Mouse (Mus musculus): ENCODE results near the gene Myo3b. TPM values are rescaled to one million over a fixed set of nuclear protein-coding genes. Genes with fewer than 3 reads are reported as not detected.

Gene Myo3b
- polyA plus RNA-seq, 1 experiment from 2014 or later = 0.30 TPM

GRCm38 (mm10) chr2:70053803-70054202, 14.9 kb downstream of the Myo3b start:
- Histone ChIP-seq H3K36me3 (ENCODE audit: control insufficient read depth, insufficient read depth, low read length) (no peaks in the 10 kb centered on the region), H3K4me1 (replicated peaks; ENCODE audit: control insufficient read depth, insufficient read depth, low read length) (no peaks in the 10 kb centered on the region), H3K27me3 (replicated peaks; ENCODE audit: control insufficient read depth, insufficient read depth, low read length) (no peaks in the 10 kb centered on the region), H3K27ac (ENCODE audit: low read depth) (no peak overlapping the region), H3K9ac (ENCODE audit: low read length) (no peak overlapping the region), H3K4me3 (ENCODE audit: low read depth, low read length) (no peak overlapping the region), H3K4me2 (ENCODE audit: low read length) (no peak overlapping the region), H3K9me3 (ENCODE audit: control insufficient read depth, low read length) (no peaks in the 10 kb centered on the region)
- ATAC-seq (replicated peaks; ENCODE audit: low FRiP score, low TSS enrichment, low read depth) (no peak), DNase-seq (ENCODE audit: low spot score) (no peak)
- WGBS = 84% methylated on average over 9 of the region's 9 CpGs

DNA sequence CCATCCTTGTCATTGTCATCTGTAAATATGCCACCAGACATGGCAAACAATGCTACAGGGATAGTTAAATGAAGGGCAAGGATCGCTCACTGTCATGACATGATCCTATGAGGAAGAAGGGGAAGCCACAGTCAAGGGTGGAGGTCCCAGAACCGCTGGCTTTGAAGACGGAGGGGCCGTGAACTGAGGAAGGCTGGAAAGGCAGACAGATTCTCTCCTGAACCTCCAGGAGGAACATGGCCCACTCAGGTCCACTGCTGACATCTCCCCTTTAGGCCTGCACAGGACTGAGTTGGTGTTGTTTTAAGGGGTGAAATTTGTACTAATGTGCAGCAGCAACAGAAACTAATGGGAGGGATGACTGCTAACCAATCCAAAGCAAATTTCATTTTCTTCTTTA, 19.3 kb downstream of the Myo3b start:
- no peak overlapping the region for H3K9ac ChIP-seq (ENCODE audit: low read length)
- WGBS = 87% methylated on average over 4 of the region's 4 CpGs
- no peaks in the 10 kb centered on the region for H3K4me1 ChIP-seq (replicated peaks; ENCODE audit: control insufficient read depth, insufficient read depth, low read length)
- H3K27me3 ChIP-seq (replicated peaks; ENCODE audit: control insufficient read depth, insufficient read depth, low read length) = no peaks in the 10 kb centered on the region
- ATAC-seq (replicated peaks; ENCODE audit: low FRiP score, low TSS enrichment, low read depth) (no peak), DNase-seq (ENCODE audit: low spot score) (no peak)
- no peak overlapping the region for H3K4me3 ChIP-seq (ENCODE audit: low read depth, low read length)
- no peak overlapping the region for H3K27ac ChIP-seq (ENCODE audit: low read depth)
- no peak overlapping the region for H3K4me2 ChIP-seq (ENCODE audit: low read length)
- no peaks in the 10 kb centered on the region for H3K9me3 ChIP-seq (ENCODE audit: control insufficient read depth, low read length)
- H3K36me3 ChIP-seq (ENCODE audit: control insufficient read depth, insufficient read depth, low read length) = no peaks in the 10 kb centered on the region

DNA sequence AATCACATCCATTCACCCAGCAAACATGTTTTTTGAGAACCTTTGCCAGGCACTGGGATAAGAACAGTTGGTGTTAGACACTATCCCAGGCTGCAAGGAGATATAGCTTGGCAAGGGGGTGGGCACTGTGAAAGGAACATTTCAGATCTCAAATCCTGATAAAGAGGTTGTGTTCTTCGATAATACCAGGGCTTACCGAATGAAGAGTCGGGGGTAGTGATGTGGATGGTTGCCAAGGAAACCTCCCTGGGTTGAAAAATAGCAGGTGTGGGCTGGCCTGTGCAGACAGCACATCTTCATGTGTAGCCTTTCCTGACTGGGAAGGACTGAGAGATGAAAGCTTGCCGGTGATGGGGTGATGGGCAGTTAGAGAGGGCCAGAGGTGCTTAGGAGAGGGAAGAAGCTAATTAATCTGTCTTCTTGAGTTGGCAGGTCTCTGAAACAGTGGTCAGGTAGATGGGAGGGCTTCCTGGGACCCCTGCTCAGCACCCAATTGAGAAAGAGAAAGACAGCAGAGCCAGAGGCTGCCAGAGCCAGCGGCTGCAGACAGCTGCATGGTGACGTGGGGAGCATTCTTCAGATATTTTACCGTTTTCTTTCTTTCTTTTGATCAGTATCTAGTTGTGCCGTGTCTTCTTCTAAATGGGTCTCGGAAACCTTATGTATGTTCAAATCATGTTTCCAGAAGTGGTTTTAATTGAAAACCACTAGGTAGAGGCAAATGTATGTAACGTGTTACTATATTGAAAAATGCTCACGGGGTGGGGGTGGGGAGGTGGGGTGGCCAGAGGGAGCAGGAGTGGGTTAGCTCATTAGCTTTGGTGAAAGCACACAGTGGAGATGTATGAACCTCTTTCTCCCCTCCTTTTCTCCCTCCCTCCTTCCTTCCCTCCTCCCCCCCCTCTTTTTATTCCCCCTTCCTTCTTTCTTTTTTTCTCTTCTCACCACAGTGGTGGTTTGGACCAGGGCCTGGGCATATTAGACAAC, 21.7 kb downstream of the Myo3b start:
- Histone ChIP-seq H3K4me2 (ENCODE audit: low read length) (no peak overlapping the region), H3K4me3 (ENCODE audit: low read depth, low read length) (no peak overlapping the region), H3K27me3 (replicated peaks; ENCODE audit: control insufficient read depth, insufficient read depth, low read length) (no peaks in the 10 kb centered on the region), H3K9me3 (ENCODE audit: control insufficient read depth, low read length) (no peaks in the 10 kb centered on the region), H3K4me1 (replicated peaks; ENCODE audit: control insufficient read depth, insufficient read depth, low read length) (no peaks in the 10 kb centered on the region), H3K27ac (ENCODE audit: low read depth) (no peak overlapping the region), H3K9ac (ENCODE audit: low read length) (no peak overlapping the region), H3K36me3 (ENCODE audit: control insufficient read depth, insufficient read depth, low read length) (no peaks in the 10 kb centered on the region)
- 42% methylated on average over 11 of the region's 11 CpGs for WGBS
- DNase-seq (ENCODE audit: low spot score) (no peak), ATAC-seq (replicated peaks; ENCODE audit: low FRiP score, low TSS enrichment, low read depth) (no peak)

- ATAC-seq (replicated peaks; ENCODE audit: low FRiP score, low TSS enrichment, low read depth) = no peak
- Histone ChIP-seq H3K36me3 (ENCODE audit: control insufficient read depth, insufficient read depth, low read length) (no peaks in the 10 kb centered on the region), H3K9ac (ENCODE audit: low read length) (no peak overlapping the region), H3K4me1 (replicated peaks; ENCODE audit: control insufficient read depth, insufficient read depth, low read length) (no peaks in the 10 kb centered on the region), H3K9me3 (ENCODE audit: control insufficient read depth, low read length) (no peaks in the 10 kb centered on the region), H3K27me3 (replicated peaks; ENCODE audit: control insufficient read depth, insufficient read depth, low read length) (no peaks in the 10 kb centered on the region), H3K4me3 (ENCODE audit: low read depth, low read length) (no peak overlapping the region), H3K4me2 (ENCODE audit: low read length) (no peak overlapping the region), H3K27ac (ENCODE audit: low read depth) (no peak overlapping the region)
- 89% methylated on average over 6 of the region's 6 CpGs for WGBS
- DNase-seq (ENCODE audit: low spot score) = no peak
These were observed 26.2 kb downstream of the Myo3b start for GRCm38 (mm10) chr2:70065116-70065515.

DNA sequence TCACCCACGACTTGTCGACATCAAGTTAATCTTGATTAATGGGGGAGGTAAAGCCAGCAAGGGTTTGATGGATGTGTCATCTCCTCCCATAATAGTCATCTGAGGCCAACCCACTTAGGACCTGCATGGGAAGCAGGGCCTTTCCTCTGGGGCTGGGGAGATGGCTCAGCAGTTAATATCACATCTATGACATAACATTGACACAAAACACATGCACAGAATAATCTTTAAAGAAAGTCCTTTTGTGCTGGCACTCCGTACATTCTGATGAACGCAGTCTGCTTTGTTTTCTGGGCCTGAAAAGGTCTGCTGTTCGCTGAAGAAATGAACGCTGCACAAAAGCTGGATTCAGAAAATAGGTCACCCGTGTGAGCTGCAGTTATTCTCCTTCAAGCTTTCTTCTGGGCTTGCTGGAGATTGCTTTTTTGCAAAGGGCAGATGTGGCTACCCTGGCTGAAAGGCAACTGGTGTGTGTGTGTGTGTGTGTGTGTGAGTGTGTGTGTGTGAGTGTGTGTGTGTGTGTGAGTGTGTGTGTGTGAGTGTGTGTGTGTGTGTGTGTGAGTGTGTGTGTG, 26.9 kb downstream of the Myo3b start:
- no peak for DNase-seq (ENCODE audit: low spot score)
- H3K4me3 ChIP-seq (ENCODE audit: low read depth, low read length) = no peak overlapping the region
- WGBS = 68% methylated on average over 7 of the region's 7 CpGs
- H3K4me1 ChIP-seq (replicated peaks; ENCODE audit: control insufficient read depth, insufficient read depth, low read length) = no peaks in the 10 kb centered on the region
- H3K9ac ChIP-seq (ENCODE audit: low read length) = no peak overlapping the region
- H3K27ac ChIP-seq (ENCODE audit: low read depth) = no peak overlapping the region
- H3K36me3 ChIP-seq (ENCODE audit: control insufficient read depth, insufficient read depth, low read length) = no peaks in the 10 kb centered on the region
- no peak overlapping the region for H3K4me2 ChIP-seq (ENCODE audit: low read length)
- ATAC-seq (replicated peaks; ENCODE audit: low FRiP score, low TSS enrichment, low read depth) = no peak
- no peaks in the 10 kb centered on the region for H3K9me3 ChIP-seq (ENCODE audit: control insufficient read depth, low read length)
- no peaks in the 10 kb centered on the region for H3K27me3 ChIP-seq (replicated peaks; ENCODE audit: control insufficient read depth, insufficient read depth, low read length)

GRCm38 (mm10) chr2:70066338-70067022, 27.6 kb downstream of the Myo3b start:
- Histone ChIP-seq H3K27me3 (replicated peaks; ENCODE audit: control insufficient read depth, insufficient read depth, low read length) (no peaks in the 10 kb centered on the region), H3K9ac (ENCODE audit: low read length) (no peak overlapping the region), H3K9me3 (ENCODE audit: control insufficient read depth, low read length) (no peaks in the 10 kb centered on the region), H3K36me3 (ENCODE audit: control insufficient read depth, insufficient read depth, low read length) (no peaks in the 10 kb centered on the region), H3K4me3 (ENCODE audit: low read depth, low read length) (no peak overlapping the region), H3K27ac (ENCODE audit: low read depth) (no peak overlapping the region), H3K4me1 (replicated peaks; ENCODE audit: control insufficient read depth, insufficient read depth, low read length) (no peaks in the 10 kb centered on the region), H3K4me2 (ENCODE audit: low read length) (no peak overlapping the region)
- DNase-seq (ENCODE audit: low spot score) = no peak
- ATAC-seq (replicated peaks; ENCODE audit: low FRiP score, low TSS enrichment, low read depth) = no peak
- WGBS = 72% methylated on average over 6 of the region's 6 CpGs

DNA sequence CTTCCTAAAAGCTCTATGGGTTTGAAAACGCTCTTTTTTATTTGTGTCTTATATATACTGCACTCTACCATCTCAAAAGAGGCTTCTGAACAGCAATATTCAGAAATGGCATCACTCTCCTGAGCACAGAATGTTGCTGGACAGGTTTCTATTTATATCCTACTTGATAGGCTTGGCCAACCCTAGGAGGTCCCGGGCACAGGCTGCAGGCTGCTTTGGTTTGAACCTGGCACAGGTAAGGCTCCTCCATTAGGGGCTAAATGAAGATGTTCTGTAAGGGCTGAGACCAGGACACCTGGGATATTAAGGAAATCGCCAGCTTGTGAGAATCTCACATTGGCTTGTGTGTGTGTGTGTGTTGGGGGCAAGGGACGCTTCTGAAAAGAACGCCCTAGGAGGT, 30.9 kb downstream of the Myo3b start:
- Histone ChIP-seq H3K4me2 (ENCODE audit: low read length) (no peak overlapping the region), H3K9me3 (ENCODE audit: control insufficient read depth, low read length) (no peaks in the 10 kb centered on the region), H3K9ac (ENCODE audit: low read length) (no peak overlapping the region), H3K4me3 (ENCODE audit: low read depth, low read length) (no peak overlapping the region), H3K36me3 (ENCODE audit: control insufficient read depth, insufficient read depth, low read length) (no peaks in the 10 kb centered on the region), H3K4me1 (replicated peaks; ENCODE audit: control insufficient read depth, insufficient read depth, low read length) (no peaks in the 10 kb centered on the region), H3K27me3 (replicated peaks; ENCODE audit: control insufficient read depth, insufficient read depth, low read length) (no peaks in the 10 kb centered on the region), H3K27ac (ENCODE audit: low read depth) (no peak overlapping the region)
- no peak for ATAC-seq (replicated peaks; ENCODE audit: low FRiP score, low TSS enrichment, low read depth)
- 72% methylated on average over 5 of the region's 5 CpGs for WGBS
- no peak for DNase-seq (ENCODE audit: low spot score)

GRCm38 (mm10) chr2:70083444-70084020, 44.6 kb downstream of the Myo3b start:
- ATAC-seq (replicated peaks; ENCODE audit: low FRiP score, low TSS enrichment, low read depth) (no peak), DNase-seq (ENCODE audit: low spot score) (no peak)
- no peak overlapping the region for H3K4me3 ChIP-seq (ENCODE audit: low read depth, low read length)
- H3K9ac ChIP-seq (ENCODE audit: low read length) = no peak overlapping the region
- H3K27me3 ChIP-seq (replicated peaks; ENCODE audit: control insufficient read depth, insufficient read depth, low read length) = no peaks in the 10 kb centered on the region
- H3K36me3 ChIP-seq (ENCODE audit: control insufficient read depth, insufficient read depth, low read length) = no peaks in the 10 kb centered on the region
- WGBS = 55% methylated on average over 17 of the region's 17 CpGs
- H3K9me3 ChIP-seq (ENCODE audit: control insufficient read depth, low read length) = no peaks in the 10 kb centered on the region
- no peaks in the 10 kb centered on the region for H3K4me1 ChIP-seq (replicated peaks; ENCODE audit: control insufficient read depth, insufficient read depth, low read length)
- H3K4me2 ChIP-seq (ENCODE audit: low read length) = peak overlapping the region; percentile 28
- no peak overlapping the region for H3K27ac ChIP-seq (ENCODE audit: low read depth)
